Mouse (Mus musculus) lung, postnatal 0 days (tissue): ENCODE measurements around the gene Gmnn.

Experiments
- CTCF ChIP-seq: IDR thresholded peaks from 2 replicates; pipeline ENCODE4 v1.5.1; 2016; ENCODE audit warnings: antibody characterized with exemption, mild to moderate bottlenecking
- EP300 ChIP-seq: IDR thresholded peaks from 2 replicates; pipeline ENCODE4 v1.6.1; 2016; ENCODE audit warnings: antibody characterized with exemption, mild to moderate bottlenecking, control low read depth

DNA sequence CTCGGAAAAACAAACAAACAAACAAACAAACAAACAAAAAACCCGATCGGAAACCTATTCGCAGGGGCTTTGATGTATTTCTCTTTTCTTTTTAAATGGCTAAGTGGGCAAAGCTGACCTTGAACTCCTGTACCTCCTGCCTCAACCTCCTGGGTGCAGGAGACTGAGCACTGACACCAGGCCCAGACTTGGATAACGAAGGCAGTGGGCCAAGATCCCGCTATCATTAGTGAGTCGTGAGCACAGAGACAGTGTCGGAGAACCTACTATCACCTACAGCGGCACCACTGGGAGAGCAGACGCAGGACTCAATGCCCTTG lies 680 bp downstream of the Gmnn start:
- TF ChIP-seq CTCF (peak; percentile 5; the same call in 1 of the 2 replicates), EP300 (no peak)
